Mouse (Mus musculus): ENCODE measurements at regions not wholly inside any gene's neighbourhood (a gene's known extent, or its start where the extent isn't known, plus 50 kb on each side); places are given as distances from the start of the nearest gene placed in this dataset.

DNA sequence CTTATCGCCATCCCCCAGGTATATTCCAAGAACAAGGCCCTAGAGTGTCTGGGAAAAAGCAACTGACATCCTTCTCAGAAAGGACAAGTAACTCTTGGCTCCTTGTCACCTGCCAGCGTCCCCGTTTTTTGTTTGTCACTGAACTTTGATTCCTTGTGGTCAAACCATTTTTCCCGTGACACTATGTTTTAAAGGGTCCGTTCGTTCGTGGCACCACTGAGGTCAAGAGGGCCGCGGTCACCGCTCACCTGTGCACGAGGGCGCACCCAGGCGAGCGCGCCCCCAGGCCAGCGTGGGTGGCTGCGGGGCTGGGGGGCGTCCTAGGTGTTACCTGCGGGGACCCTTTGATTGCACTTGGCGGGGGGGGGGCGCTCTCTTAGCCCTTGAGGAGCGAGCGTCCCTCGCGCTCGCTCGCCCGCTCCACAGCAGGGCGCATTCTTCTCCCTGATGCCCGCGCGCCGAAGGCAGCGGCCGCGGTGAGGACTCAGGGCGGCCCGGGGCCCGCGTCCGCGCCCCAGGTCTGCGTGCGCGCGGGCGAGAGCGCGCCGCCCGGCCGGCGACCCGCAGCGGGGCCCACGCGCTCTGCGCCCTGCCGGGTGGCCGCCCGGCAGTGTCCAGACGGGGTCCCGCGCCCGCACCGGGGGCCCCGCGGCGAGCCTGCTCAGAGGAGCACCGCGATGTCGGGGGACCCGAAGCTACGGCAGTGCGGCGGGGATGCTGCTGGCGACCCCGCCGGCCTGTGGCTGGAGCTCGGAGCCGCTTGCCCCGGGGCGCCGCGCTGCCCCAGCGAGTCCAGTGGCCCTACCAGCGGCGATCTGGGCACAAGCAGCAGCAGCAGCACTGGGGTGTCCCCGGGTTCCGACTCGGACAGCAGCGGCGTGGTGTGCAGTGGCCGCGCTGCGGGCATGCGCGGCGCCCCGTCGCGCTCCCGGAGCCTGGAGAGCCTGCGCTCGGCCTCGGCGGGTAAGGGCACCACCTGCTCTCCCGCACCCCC is 92.5 kb downstream of the Fam168b start:
- Histone ChIP-seq H3K9me3 (replicated peaks; ENCODE audit: control insufficient read depth, insufficient read depth, low read length, poor library complexity, severe bottlenecking) (no peaks in the 10 kb centered on the region; the same call in 1 of the 2 replicates), H3K27ac (ENCODE audit: insufficient read depth, low read length) (no peak overlapping the region), H3K36me3 (ENCODE audit: control insufficient read depth, insufficient read depth, low read length, poor library complexity, severe bottlenecking) (no peaks in the 10 kb centered on the region), H3K4me1 (ENCODE audit: control insufficient read depth, insufficient read depth, low read length) (no peaks in the 10 kb centered on the region), H3K9ac (ENCODE audit: low read depth, poor library complexity, severe bottlenecking) (peak overlapping the region; percentile 94), H3K27me3 (ENCODE audit: control insufficient read depth, insufficient read depth, low read length, poor library complexity, severe bottlenecking) (peaks cover 17% of the 10 kb centered on the region), H3K4me3 (ENCODE audit: low read depth, low read length) (peak overlapping the region; percentile 84)
- no peak for TF ChIP-seq POLR2A (IDR thresholded peaks at IDR 0.05; ENCODE audit: insufficient read depth, low read length)
- no peak for TF ChIP-seq EP300 (IDR thresholded peaks at IDR 0.05; ENCODE audit: insufficient read depth, low read depth, low read length)
- no peak for TF ChIP-seq CTCF (IDR thresholded peaks at IDR 0.05; ENCODE audit: low read depth, low read length)

DNA sequence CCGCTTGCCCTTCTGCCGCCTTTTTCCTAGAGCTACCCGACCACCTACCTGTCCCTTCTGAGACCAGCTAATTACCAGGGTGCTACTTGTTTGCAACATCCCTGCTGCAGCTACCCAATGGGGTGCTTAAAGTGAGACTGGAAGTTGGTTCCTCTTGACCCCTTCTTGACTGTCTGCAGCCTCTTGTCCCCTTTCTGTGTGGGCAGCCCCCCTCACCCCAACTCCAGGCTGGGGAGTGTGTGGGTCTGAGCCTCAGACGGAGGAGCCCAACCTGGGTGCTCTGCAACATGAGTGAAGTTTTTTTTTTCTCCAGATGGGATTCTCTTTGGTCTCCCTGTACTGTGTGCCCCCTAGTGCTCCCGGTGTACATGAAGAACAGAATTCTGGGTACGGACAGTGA is 91.7 kb downstream of the Fam168b start:
- Histone ChIP-seq H3K27me3 (ENCODE audit: control insufficient read depth, insufficient read depth, low read length, poor library complexity, severe bottlenecking) (peaks cover 17% of the 10 kb centered on the region), H3K27ac (ENCODE audit: insufficient read depth, low read length) (no peak overlapping the region), H3K36me3 (ENCODE audit: control insufficient read depth, insufficient read depth, low read length, poor library complexity, severe bottlenecking) (no peaks in the 10 kb centered on the region), H3K9me3 (replicated peaks; ENCODE audit: control insufficient read depth, insufficient read depth, low read length, poor library complexity, severe bottlenecking) (no peaks in the 10 kb centered on the region; the same call in 1 of the 2 replicates), H3K4me1 (ENCODE audit: control insufficient read depth, insufficient read depth, low read length) (no peaks in the 10 kb centered on the region), H3K4me3 (ENCODE audit: low read depth, low read length) (peak overlapping the region; percentile 84), H3K9ac (ENCODE audit: low read depth, poor library complexity, severe bottlenecking) (peak overlapping the region; percentile 94)
- TF ChIP-seq CTCF (IDR thresholded peaks at IDR 0.05; ENCODE audit: low read depth, low read length) = no peak
- no peak for TF ChIP-seq POLR2A (IDR thresholded peaks at IDR 0.05; ENCODE audit: insufficient read depth, low read length)
- no peak for TF ChIP-seq EP300 (IDR thresholded peaks at IDR 0.05; ENCODE audit: insufficient read depth, low read depth, low read length)

DNA sequence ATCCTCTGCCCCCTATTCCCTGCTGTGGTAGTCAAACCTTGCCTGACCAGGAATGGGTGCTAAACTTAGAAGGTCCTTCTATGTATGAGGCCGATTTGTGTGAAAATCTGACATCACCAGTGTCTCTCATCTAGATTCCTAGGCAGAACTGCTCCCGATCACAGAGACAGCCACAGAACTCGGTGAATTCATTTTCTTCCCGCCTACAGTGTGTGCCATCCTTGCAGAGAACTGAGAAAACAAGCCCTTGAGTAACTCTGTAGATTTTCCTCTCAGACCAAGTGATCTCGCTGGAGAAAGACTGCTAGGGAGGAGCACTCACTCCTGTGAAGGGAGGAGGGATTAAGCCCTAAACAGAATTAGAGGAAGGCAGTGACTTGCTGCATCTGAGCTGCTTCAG is 89.3 kb downstream of the Fam168b start:
- TF ChIP-seq CTCF (IDR thresholded peaks at IDR 0.05; ENCODE audit: low read depth, low read length) = no peak
- TF ChIP-seq POLR2A (IDR thresholded peaks at IDR 0.05; ENCODE audit: insufficient read depth, low read length) = no peak
- no peak for TF ChIP-seq EP300 (IDR thresholded peaks at IDR 0.05; ENCODE audit: insufficient read depth, low read depth, low read length)
- H3K36me3 ChIP-seq (ENCODE audit: control insufficient read depth, insufficient read depth, low read length, poor library complexity, severe bottlenecking) = no peaks in the 10 kb centered on the region
- H3K9me3 ChIP-seq (replicated peaks; ENCODE audit: control insufficient read depth, insufficient read depth, low read length, poor library complexity, severe bottlenecking) = no peaks in the 10 kb centered on the region; the same call in 1 of the 2 replicates
- H3K27ac ChIP-seq (ENCODE audit: insufficient read depth, low read length) = no peak overlapping the region
- no peak overlapping the region for H3K4me3 ChIP-seq (ENCODE audit: low read depth, low read length)
- H3K4me1 ChIP-seq (ENCODE audit: control insufficient read depth, insufficient read depth, low read length) = no peaks in the 10 kb centered on the region
- peaks cover 17% of the 10 kb centered on the region for H3K27me3 ChIP-seq (ENCODE audit: control insufficient read depth, insufficient read depth, low read length, poor library complexity, severe bottlenecking)
- H3K9ac ChIP-seq (ENCODE audit: low read depth, poor library complexity, severe bottlenecking) = no peak overlapping the region

DNA sequence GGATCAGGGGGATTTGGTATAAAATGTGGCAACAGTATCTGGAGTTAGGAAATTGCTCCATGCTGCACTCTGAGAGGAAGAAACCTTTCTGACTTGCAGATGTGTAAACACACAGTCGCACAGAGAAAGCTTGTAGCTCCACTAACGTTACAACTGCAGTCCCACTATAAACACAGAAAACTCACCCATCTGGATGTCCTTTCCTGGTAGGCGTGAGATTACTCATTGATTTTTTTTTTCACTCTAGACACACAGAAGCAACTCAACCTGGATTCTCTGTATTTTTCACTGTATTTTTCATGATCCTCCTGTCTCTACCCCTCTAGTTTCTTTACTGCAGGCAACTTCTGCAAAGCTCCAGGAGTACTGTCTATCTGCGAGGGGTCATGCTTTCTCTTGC is 82.3 kb downstream of the Fam168b start:
- Histone ChIP-seq H3K4me1 (ENCODE audit: control insufficient read depth, insufficient read depth, low read length) (no peaks in the 10 kb centered on the region), H3K36me3 (ENCODE audit: control insufficient read depth, insufficient read depth, low read length, poor library complexity, severe bottlenecking) (no peaks in the 10 kb centered on the region), H3K4me3 (ENCODE audit: low read depth, low read length) (no peak overlapping the region), H3K9me3 (replicated peaks; ENCODE audit: control insufficient read depth, insufficient read depth, low read length, poor library complexity, severe bottlenecking) (no peaks in the 10 kb centered on the region), H3K27me3 (ENCODE audit: control insufficient read depth, insufficient read depth, low read length, poor library complexity, severe bottlenecking) (no peaks in the 10 kb centered on the region), H3K9ac (ENCODE audit: low read depth, poor library complexity, severe bottlenecking) (no peak overlapping the region), H3K27ac (ENCODE audit: insufficient read depth, low read length) (no peak overlapping the region)
- TF ChIP-seq EP300 (IDR thresholded peaks at IDR 0.05; ENCODE audit: insufficient read depth, low read depth, low read length) (no peak), CTCF (IDR thresholded peaks at IDR 0.05; ENCODE audit: low read depth, low read length) (no peak), POLR2A (IDR thresholded peaks at IDR 0.05; ENCODE audit: insufficient read depth, low read length) (no peak)

DNA sequence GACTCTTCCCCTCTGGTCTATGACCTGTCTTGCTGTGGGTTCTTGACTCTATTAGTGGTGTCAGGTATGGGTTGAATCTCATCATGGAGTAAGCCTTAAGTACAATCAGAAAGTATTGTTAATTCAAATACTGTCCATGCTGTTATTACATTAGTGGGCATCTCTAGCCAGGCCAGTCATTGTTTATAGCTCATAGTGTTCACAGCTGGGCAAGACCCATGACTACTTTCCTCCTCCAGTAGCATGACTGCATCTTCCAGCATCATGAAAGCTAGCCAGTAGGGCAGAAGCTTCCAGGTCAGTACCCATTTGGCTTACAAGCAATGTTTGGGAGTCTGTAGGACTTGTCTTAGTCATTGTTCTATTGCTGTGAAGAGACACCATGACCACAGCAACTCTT is 81.4 kb downstream of the Fam168b start:
- H3K27me3 ChIP-seq (ENCODE audit: control insufficient read depth, insufficient read depth, low read length, poor library complexity, severe bottlenecking) = no peaks in the 10 kb centered on the region
- H3K4me3 ChIP-seq (ENCODE audit: low read depth, low read length) = no peak overlapping the region
- H3K36me3 ChIP-seq (ENCODE audit: control insufficient read depth, insufficient read depth, low read length, poor library complexity, severe bottlenecking) = no peaks in the 10 kb centered on the region
- H3K27ac ChIP-seq (ENCODE audit: insufficient read depth, low read length) = no peak overlapping the region
- H3K9ac ChIP-seq (ENCODE audit: low read depth, poor library complexity, severe bottlenecking) = no peak overlapping the region
- H3K9me3 ChIP-seq (replicated peaks; ENCODE audit: control insufficient read depth, insufficient read depth, low read length, poor library complexity, severe bottlenecking) = no peaks in the 10 kb centered on the region
- H3K4me1 ChIP-seq (ENCODE audit: control insufficient read depth, insufficient read depth, low read length) = no peaks in the 10 kb centered on the region
- TF ChIP-seq EP300 (IDR thresholded peaks at IDR 0.05; ENCODE audit: insufficient read depth, low read depth, low read length) = no peak
- no peak for TF ChIP-seq CTCF (IDR thresholded peaks at IDR 0.05; ENCODE audit: low read depth, low read length)
- TF ChIP-seq POLR2A (IDR thresholded peaks at IDR 0.05; ENCODE audit: insufficient read depth, low read length) = no peak

DNA sequence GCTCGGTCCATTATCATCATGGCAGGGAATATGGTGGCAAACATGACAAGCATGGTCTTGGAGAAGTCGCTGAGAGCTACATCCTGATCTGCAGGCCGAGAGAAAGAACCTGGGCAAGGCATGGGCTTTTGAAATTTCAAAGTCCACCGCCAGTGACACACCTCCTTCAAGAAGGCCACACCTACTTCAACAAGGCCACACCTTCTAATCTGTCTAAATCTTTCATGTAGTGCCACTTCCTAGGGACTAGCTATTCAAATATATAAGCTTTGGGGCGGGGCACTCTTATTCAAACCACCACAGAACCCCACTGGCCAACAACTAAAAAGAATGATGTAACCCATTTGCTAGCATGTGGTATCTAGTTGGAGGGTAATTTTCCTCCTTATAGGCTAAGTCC is 81.0 kb downstream of the Fam168b start:
- TF ChIP-seq POLR2A (IDR thresholded peaks at IDR 0.05; ENCODE audit: insufficient read depth, low read length) (no peak), EP300 (IDR thresholded peaks at IDR 0.05; ENCODE audit: insufficient read depth, low read depth, low read length) (no peak), CTCF (IDR thresholded peaks at IDR 0.05; ENCODE audit: low read depth, low read length) (no peak)
- Histone ChIP-seq H3K27me3 (ENCODE audit: control insufficient read depth, insufficient read depth, low read length, poor library complexity, severe bottlenecking) (no peaks in the 10 kb centered on the region), H3K36me3 (ENCODE audit: control insufficient read depth, insufficient read depth, low read length, poor library complexity, severe bottlenecking) (no peaks in the 10 kb centered on the region), H3K4me3 (ENCODE audit: low read depth, low read length) (no peak overlapping the region), H3K27ac (ENCODE audit: insufficient read depth, low read length) (no peak overlapping the region), H3K9me3 (replicated peaks; ENCODE audit: control insufficient read depth, insufficient read depth, low read length, poor library complexity, severe bottlenecking) (no peaks in the 10 kb centered on the region), H3K4me1 (ENCODE audit: control insufficient read depth, insufficient read depth, low read length) (no peaks in the 10 kb centered on the region), H3K9ac (ENCODE audit: low read depth, poor library complexity, severe bottlenecking) (no peak overlapping the region)
